Mouse (Mus musculus) cerebellum, adult 8-10 months (tissue): ENCODE measurements at regions not wholly inside any gene's neighbourhood (a gene's known extent, or its start where the extent isn't known, plus 50 kb on each side); places are given as distances from the start of the nearest gene placed in this dataset.

ENCODE experiments used
- DNase-seq: peaks from one replicate; pipeline ENCODE4 v3.0.0; 2022

DNA sequence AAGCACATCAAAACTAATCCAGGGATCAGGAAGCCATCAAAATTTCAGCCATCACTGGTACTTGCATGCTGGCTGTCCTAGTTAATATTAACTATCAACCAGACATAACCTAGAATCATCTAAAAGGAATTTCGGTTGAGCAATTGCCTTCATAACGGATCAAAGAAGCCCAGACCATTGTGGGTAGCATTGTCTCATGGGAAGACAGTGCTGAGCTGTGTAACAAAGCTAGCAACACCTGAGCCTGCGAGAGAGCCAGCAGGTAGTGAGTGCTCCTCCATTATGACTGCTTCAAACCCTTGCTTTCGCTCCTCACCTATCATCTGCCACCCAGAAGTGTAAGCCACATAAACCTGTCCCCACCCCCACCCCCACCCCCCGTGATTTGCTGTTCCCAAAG lies 169.6 kb upstream of the Fat1 start:
- DNase-seq: no peak

DNA sequence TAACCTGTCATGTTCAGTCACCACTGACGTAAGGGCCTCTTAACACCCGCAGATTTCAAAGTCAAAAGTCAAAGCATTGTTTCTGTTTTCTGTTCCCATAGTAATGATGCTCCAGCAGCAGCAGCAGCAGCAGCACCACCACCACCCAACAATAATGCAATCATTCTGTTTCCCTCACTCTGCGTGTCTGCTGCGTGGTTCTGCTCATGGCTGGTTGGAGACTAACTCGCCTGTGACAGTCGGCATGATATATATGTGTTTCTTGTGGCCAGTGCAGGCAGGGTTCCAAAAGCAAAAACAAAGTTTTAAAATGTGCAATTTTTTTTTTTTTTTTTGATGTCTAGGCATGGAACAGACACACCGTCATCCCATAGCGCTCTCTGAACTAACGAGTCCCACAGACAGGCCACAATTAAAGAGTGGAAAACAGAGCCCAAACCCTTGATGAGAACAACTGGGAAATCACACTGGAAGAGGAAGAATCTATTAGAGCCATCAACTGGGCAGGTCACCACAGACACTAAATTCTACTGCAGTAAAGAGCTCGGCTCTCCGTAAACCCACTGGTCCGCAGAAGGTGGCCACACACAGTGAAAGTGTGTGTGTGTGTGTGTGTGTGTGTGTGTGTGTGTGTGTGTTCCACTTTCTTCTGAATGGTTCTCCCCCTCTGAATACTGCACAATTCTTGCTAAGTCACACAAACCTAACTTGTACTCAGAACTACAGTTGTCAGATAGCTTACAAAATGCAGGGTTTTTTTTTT lies 169.0 kb upstream of the Fat1 start:
- no peak for DNase-seq

DNA sequence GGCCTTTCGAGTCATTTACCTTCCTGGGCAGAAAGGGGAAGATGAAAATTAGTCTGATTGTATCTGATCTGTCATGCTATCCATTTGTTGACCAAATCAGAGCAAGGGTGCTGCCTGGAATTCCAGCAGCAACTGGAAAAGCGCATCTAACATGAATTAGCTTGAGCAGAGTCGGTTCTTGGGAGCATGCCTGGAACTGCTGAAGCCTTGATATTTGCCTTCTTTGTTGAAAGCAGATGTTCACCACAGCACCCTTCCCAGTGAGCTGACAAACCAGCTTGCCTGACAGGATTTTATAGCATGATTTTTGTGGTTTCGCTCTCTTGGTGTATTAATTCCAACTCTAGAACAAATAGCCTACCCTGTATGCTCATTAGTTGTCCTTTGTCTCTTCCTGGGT lies 168.0 kb upstream of the Fat1 start:
- DNase-seq: no peak

- no peak for DNase-seq
Measured at GRCm38 (mm10) chr8:44779212-44779611, 156.0 kb upstream of the Fat1 start.

DNA sequence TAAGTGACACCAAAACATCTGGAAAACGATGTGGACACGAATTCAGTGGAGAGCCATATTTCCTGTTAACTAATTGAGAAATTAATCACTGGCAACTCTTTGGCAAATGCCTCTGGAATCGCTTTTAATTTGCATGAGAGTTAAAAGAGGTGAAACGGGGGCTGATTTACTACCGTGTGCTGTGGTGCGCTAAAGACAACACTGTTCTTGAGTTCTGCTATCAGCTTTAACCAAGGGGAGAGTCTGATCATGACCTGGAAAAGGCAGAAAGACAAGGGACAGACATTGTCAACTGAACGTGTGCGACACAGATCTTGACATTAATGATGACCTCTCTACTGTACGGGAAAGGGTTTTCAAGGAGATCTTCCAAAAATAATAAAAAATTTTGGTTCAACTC lies 152.8 kb upstream of the Fat1 start:
- no peak for DNase-seq

- DNase-seq: no peak
Measured at GRCm38 (mm10) chr8:44785161-44785560, 150.1 kb upstream of the Fat1 start.

DNA sequence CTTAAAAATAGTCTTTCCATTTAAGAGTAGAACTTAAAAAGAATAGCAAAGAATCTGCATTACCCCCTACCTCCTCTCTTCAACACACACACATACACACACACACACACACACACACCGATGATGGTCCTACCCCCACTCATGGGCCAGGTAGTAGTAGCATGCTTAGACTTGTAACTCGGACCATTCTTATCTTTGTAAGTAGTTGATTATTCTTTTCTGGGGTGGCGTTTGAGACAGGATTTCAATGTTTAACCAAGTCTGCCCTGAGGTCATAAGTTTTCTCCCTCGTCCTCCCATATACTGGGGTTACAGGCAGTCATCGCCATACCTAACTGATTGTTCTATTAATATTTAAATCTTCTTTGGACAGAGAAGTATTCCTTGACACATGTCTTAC lies 148.5 kb upstream of the Fat1 start:
- no peak for DNase-seq

DNA sequence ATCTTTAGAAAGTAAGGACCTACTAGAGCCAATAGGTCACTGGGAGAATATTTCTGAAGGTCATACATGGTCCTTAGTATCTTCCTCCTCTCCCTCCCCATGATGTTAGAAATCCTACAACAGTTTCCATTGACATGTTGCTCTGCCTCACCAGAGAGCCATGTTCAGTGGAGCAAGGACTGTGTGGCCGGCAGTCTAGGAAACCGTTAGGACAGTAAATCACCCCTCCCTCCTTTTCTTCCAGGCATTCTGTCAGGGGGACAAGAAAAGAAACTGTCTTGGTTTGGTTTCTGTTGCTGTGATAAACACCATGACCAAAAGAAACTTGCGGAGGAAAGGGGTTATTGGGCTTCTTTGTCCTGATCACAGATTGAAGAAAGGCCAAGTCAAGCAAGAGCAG lies 147.0 kb upstream of the Fat1 start:
- DNase-seq: no peak

GRCm38 (mm10) chr8:44799513-44799912 lies 135.7 kb upstream of the Fat1 start:
- DNase-seq: no peak

DNA sequence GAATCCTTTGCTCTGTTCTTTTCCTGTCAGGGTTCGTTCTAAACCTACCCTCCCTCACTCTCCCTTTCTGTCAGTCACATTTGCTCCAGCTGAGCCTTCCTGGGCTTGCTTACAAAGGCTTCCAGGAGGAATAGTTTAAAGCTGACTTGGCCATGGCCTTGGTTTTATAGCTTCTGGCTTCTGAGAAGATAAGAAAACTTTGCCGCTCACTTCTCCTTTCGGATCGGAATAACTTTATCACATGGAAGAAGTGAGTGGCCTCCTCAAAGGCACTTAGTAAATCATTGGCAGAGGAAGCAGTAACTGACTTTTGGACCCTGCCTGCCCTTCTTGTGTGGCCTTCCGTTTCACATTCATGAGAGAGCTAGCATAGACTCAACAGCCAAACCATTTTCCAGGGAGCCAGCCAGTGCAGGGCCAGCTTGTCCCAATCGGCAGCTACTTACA lies 134.4 kb upstream of the Fat1 start:
- DNase-seq: no peak

GRCm38 (mm10) chr8:44801604-44802206 lies 133.5 kb upstream of the Fat1 start:
- no peak for DNase-seq

DNA sequence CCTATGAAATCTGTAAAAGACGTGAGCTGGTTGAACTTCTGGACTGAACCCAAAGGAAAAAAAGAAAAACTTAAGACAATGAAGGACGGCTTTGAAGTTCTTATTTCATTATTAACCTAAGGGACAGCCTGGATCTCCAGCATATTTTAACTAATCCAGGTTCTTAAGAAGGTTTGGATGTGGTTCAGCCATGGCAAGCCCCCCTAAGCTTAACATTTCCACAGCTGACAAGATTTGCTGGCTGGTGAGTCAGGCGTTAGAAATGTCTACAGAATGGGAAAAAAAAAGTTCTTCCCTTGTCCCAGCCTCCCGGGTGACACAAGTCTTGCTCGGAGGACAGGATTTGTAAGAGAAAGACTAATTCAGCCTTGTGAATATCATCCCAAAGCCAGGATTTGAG lies 132.9 kb upstream of the Fat1 start:
- no peak for DNase-seq

DNA sequence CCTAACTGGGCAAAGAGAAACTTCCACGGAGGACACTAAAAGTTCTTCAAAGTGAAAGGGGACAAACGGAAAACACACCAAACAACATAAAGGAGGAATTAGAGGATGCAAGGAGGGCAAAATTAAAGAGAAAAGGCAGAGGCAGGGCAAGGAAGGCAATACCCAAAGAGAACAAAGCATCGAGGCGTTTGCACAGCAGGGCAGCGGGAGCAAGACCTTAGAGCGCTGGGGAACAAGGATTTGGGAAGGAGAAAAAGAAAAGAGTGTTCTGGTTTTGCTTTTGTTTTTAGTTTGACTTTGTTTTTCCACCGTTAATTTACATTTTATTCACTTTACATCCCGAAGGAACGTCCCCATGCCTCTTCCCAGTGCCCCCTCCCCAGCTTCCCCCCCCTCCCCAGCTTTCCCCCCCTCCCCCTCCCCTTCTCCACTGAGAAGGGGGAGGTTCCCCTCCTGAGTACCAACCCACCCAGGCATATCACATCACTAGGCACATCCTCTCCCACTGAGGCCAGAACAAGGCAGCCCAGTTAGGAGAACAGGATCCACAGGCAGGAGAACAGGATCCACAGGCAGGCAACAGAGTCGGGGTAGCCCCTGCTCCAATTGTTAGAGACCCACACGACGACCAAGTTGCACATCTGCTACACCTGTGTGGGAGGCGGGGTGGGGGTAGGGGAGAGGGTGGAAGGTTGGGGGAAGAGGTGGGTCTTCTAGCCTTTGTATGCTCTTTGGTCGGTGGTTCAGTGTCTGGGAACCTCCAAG lies 130.7 kb upstream of the Fat1 start:
- DNase-seq: no peak

DNA sequence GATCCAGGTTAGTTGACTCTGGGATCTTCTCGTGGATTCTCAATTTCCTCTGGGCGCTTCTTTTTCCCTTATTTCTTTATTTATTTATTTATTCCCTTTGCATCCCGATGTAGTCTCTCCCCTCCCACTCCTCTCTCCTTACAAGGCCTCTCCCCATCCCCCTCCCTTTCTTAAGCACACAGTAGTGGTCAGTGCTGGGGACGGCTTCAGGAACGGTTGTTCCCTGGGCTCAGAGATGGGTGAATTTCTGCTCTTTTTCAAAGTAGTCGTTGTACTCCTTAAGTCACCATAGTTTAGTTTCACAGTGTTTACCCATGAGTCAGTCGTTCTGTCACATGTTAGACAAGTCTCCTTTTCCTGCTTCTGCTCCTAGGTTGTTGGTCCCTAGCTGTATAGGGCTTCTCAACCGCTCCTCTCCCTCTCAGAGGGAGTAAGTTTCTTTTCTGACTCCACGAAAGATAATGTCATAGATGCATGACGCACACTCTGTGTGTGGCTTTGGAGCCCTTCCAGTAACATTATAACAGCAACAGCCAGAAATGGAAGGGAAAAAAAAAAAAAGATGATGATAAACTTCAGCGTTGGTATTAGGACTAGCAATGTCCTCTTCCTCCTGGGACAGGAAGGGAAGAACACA lies 129.9 kb upstream of the Fat1 start:
- no peak for DNase-seq

DNA sequence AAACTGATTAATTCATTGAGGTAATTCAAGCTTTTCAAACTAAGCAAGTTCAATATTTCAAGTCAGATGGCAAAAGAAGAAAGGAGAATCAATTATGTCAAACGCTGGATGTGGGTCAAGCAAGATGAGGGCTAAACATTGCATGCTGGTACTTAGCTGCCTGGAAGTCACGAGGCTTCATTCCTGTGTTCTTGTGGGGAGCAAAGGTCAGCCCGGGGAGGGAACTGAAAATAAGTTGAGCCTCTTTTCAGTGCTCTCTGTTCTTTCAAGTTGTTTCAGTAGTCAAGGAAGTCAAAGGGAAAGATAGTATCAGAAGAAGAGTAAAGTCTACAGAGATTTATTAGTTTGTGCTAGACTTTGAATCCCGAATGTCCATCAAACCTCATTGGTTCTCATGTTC lies 122.9 kb upstream of the Fat1 start:
- DNase-seq: no peak

- peak; percentile 28 for DNase-seq
Measured at GRCm38 (mm10) chr8:44817532-44818157, 117.6 kb upstream of the Fat1 start.

DNA sequence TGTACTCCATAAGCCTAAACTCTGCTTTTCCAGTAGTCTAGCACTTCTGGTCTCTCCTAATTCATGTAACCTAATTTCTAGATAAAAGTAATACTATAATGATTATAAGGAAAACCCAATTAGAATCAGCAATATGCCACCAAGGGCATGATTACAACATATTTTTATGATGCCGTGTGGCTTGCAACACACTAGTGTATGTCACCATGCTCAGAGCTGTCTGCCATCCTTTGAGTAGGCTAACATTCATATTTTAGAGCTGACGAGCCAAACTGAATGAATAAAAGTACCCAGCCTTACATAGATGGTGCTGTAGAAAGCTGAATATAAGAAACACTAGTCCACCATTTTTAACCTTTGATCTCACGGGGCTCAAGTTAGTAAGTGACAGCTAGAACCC lies 116.0 kb upstream of the Fat1 start:
- no peak for DNase-seq

- no peak for DNase-seq
Measured at GRCm38 (mm10) chr8:44819691-44820090, 115.6 kb upstream of the Fat1 start.

GRCm38 (mm10) chr8:44825183-44825757 lies 110.0 kb upstream of the Fat1 start:
- DNase-seq: no peak

GRCm38 (mm10) chr8:44826936-44827335 lies 108.3 kb upstream of the Fat1 start:
- peak; percentile 12 for DNase-seq

DNA sequence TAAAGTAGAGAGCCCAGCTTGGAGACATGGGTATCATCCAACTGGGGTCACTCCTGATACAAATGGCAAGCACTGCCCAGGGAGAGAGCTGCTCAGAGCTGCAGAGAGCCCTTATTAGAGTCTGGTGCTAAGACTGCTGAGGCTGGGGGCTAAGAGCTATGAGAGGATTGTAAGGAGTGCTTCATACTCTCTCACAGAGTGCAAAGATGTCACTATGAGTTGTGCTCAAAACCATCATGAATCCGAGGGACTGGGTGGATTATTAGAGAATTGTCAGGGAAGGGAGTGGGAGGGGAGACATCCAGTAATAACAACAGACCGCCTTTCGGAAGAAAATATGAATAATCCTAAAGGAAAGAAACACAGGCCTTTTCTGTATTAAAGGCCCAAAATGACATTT lies 107.2 kb upstream of the Fat1 start:
- no peak for DNase-seq

GRCm38 (mm10) chr8:44838431-44838830 lies 96.8 kb upstream of the Fat1 start:
- DNase-seq: no peak
